Mouse (Mus musculus): ENCODE measurements around the gene Slc9a3r2. TPM values are rescaled to one million over a fixed set of nuclear protein-coding genes. Genes with fewer than 3 reads are reported as not detected.

Gene Slc9a3r2
- polyA plus RNA-seq, 1 experiment from 2014 or later: 36.7 TPM

- Histone ChIP-seq H3K4me3 (replicated peaks; ENCODE audit: low read depth, low read length) (no peak overlapping the region), H3K36me3 (ENCODE audit: control insufficient read depth, insufficient read depth, low read length) (peaks cover 98% of the 10 kb centered on the region), H3K4me1 (ENCODE audit: control insufficient read depth, insufficient read depth, low read length) (no peaks in the 10 kb centered on the region), H3K27me3 (ENCODE audit: control insufficient read depth, insufficient read depth, low read length) (no peaks in the 10 kb centered on the region), H3K9me3 (ENCODE audit: control insufficient read depth, low read length) (no peaks in the 10 kb centered on the region), H3K27ac (replicated peaks; ENCODE audit: low read depth, low read length) (no peak overlapping the region), H3K9ac (replicated peaks; ENCODE audit: low read length) (no peak overlapping the region), H3K4me2 (ENCODE audit: low read length) (no peak overlapping the region)
- WGBS: 92% methylated on average over 8 of the region's 8 CpGs
- DNase-seq (no peak), ATAC-seq (ENCODE audit: low FRiP score, low TSS enrichment) (no peak)
Observed at GRCm38 (mm10) chr17:24625472-24625871, 24.7 kb downstream of the Slc9a3r2 start.

- Histone ChIP-seq H3K36me3 (ENCODE audit: control insufficient read depth, insufficient read depth, low read length) (peaks cover 94% of the 10 kb centered on the region), H3K4me3 (replicated peaks; ENCODE audit: low read depth, low read length) (no peak overlapping the region), H3K27ac (replicated peaks; ENCODE audit: low read depth, low read length) (no peak overlapping the region), H3K4me2 (ENCODE audit: low read length) (no peak overlapping the region), H3K27me3 (ENCODE audit: control insufficient read depth, insufficient read depth, low read length) (no peaks in the 10 kb centered on the region), H3K9me3 (ENCODE audit: control insufficient read depth, low read length) (no peaks in the 10 kb centered on the region), H3K9ac (replicated peaks; ENCODE audit: low read length) (no peak overlapping the region), H3K4me1 (ENCODE audit: control insufficient read depth, insufficient read depth, low read length) (no peaks in the 10 kb centered on the region)
- WGBS: 91% methylated on average over 14 of the region's 14 CpGs
- ATAC-seq (ENCODE audit: low FRiP score, low TSS enrichment) (no peak), DNase-seq (no peak)
Observed at GRCm38 (mm10) chr17:24617561-24618194, 32.4 kb downstream of the Slc9a3r2 start.

GRCm38 (mm10) chr17:24610711-24611110, 39.4 kb downstream of the Slc9a3r2 start:
- WGBS: 95% methylated on average over 2 of the region's 2 CpGs
- Histone ChIP-seq H3K4me1 (ENCODE audit: control insufficient read depth, insufficient read depth, low read length) (no peaks in the 10 kb centered on the region), H3K9ac (replicated peaks; ENCODE audit: low read length) (no peak overlapping the region), H3K9me3 (ENCODE audit: control insufficient read depth, low read length) (no peaks in the 10 kb centered on the region), H3K36me3 (ENCODE audit: control insufficient read depth, insufficient read depth, low read length) (peaks cover 76% of the 10 kb centered on the region), H3K27me3 (ENCODE audit: control insufficient read depth, insufficient read depth, low read length) (no peaks in the 10 kb centered on the region), H3K4me3 (replicated peaks; ENCODE audit: low read depth, low read length) (no peak overlapping the region), H3K27ac (replicated peaks; ENCODE audit: low read depth, low read length) (no peak overlapping the region), H3K4me2 (ENCODE audit: low read length) (no peak overlapping the region)
- DNase-seq (no peak), ATAC-seq (ENCODE audit: low FRiP score, low TSS enrichment) (no peak)

- WGBS: 93% methylated on average over 8 of the region's 8 CpGs
Observed at GRCm38 (mm10) chr17:24608874-24609273, 41.3 kb downstream of the Slc9a3r2 start.

GRCm38 (mm10) chr17:24608370-24608769, 41.8 kb downstream of the Slc9a3r2 start:
- Histone ChIP-seq H3K4me3 (replicated peaks; ENCODE audit: low read depth, low read length) (no peak overlapping the region), H3K27ac (replicated peaks; ENCODE audit: low read depth, low read length) (no peak overlapping the region), H3K9ac (replicated peaks; ENCODE audit: low read length) (no peak overlapping the region), H3K4me2 (ENCODE audit: low read length) (no peak overlapping the region), H3K36me3 (ENCODE audit: control insufficient read depth, insufficient read depth, low read length) (peaks cover 75% of the 10 kb centered on the region), H3K27me3 (ENCODE audit: control insufficient read depth, insufficient read depth, low read length) (no peaks in the 10 kb centered on the region), H3K9me3 (ENCODE audit: control insufficient read depth, low read length) (no peaks in the 10 kb centered on the region), H3K4me1 (ENCODE audit: control insufficient read depth, insufficient read depth, low read length) (no peaks in the 10 kb centered on the region)
- WGBS: 95% methylated on average over 4 of the region's 4 CpGs
- no peak for DNase-seq
- no peak for ATAC-seq (ENCODE audit: low FRiP score, low TSS enrichment)

More at GRCm38 (mm10) chr17:24608874-24609273, 41.3 kb downstream of the Slc9a3r2 start:
- Histone ChIP-seq H3K27me3 (ENCODE audit: control insufficient read depth, insufficient read depth, low read length) (no peaks in the 10 kb centered on the region), H3K4me3 (replicated peaks; ENCODE audit: low read depth, low read length) (no peak overlapping the region), H3K9me3 (ENCODE audit: control insufficient read depth, low read length) (no peaks in the 10 kb centered on the region), H3K36me3 (ENCODE audit: control insufficient read depth, insufficient read depth, low read length) (peaks cover 76% of the 10 kb centered on the region), H3K4me1 (ENCODE audit: control insufficient read depth, insufficient read depth, low read length) (no peaks in the 10 kb centered on the region), H3K27ac (replicated peaks; ENCODE audit: low read depth, low read length) (no peak overlapping the region), H3K9ac (replicated peaks; ENCODE audit: low read length) (no peak overlapping the region), H3K4me2 (ENCODE audit: low read length) (no peak overlapping the region)
- ATAC-seq (ENCODE audit: low FRiP score, low TSS enrichment) (no peak), DNase-seq (no peak)

GRCm38 (mm10) chr17:24604557-24604956, 45.6 kb downstream of the Slc9a3r2 start:
- WGBS: 93% methylated on average over 3 of the region's 3 CpGs
- H3K27me3 ChIP-seq (ENCODE audit: control insufficient read depth, insufficient read depth, low read length): no peaks in the 10 kb centered on the region
- ATAC-seq (ENCODE audit: low FRiP score, low TSS enrichment): no peak

GRCm38 (mm10) chr17:24603961-24604360, 46.2 kb downstream of the Slc9a3r2 start:
- Histone ChIP-seq H3K4me2 (ENCODE audit: low read length) (no peak overlapping the region), H3K27ac (replicated peaks; ENCODE audit: low read depth, low read length) (no peak overlapping the region), H3K9ac (replicated peaks; ENCODE audit: low read length) (no peak overlapping the region), H3K4me1 (ENCODE audit: control insufficient read depth, insufficient read depth, low read length) (no peaks in the 10 kb centered on the region), H3K36me3 (ENCODE audit: control insufficient read depth, insufficient read depth, low read length) (peaks cover 99% of the 10 kb centered on the region), H3K4me3 (replicated peaks; ENCODE audit: low read depth, low read length) (no peak overlapping the region), H3K9me3 (ENCODE audit: control insufficient read depth, low read length) (no peaks in the 10 kb centered on the region), H3K27me3 (ENCODE audit: control insufficient read depth, insufficient read depth, low read length) (no peaks in the 10 kb centered on the region)
- ATAC-seq (ENCODE audit: low FRiP score, low TSS enrichment): no peak
- DNase-seq: no peak
- WGBS: 92% methylated on average over 8 of the region's 8 CpGs

More at GRCm38 (mm10) chr17:24604557-24604956, 45.6 kb downstream of the Slc9a3r2 start:
- Histone ChIP-seq H3K9ac (replicated peaks; ENCODE audit: low read length) (no peak overlapping the region), H3K36me3 (ENCODE audit: control insufficient read depth, insufficient read depth, low read length) (peaks cover 94% of the 10 kb centered on the region), H3K27ac (replicated peaks; ENCODE audit: low read depth, low read length) (no peak overlapping the region), H3K4me3 (replicated peaks; ENCODE audit: low read depth, low read length) (no peak overlapping the region), H3K4me2 (ENCODE audit: low read length) (no peak overlapping the region), H3K9me3 (ENCODE audit: control insufficient read depth, low read length) (no peaks in the 10 kb centered on the region), H3K4me1 (ENCODE audit: control insufficient read depth, insufficient read depth, low read length) (no peaks in the 10 kb centered on the region)
- no peak for DNase-seq

- Histone ChIP-seq H3K4me2 (ENCODE audit: low read length) (no peak overlapping the region), H3K36me3 (ENCODE audit: control insufficient read depth, insufficient read depth, low read length) (peaks cover 98% of the 10 kb centered on the region), H3K4me1 (ENCODE audit: control insufficient read depth, insufficient read depth, low read length) (no peaks in the 10 kb centered on the region), H3K9ac (replicated peaks; ENCODE audit: low read length) (no peak overlapping the region), H3K27ac (replicated peaks; ENCODE audit: low read depth, low read length) (no peak overlapping the region), H3K27me3 (ENCODE audit: control insufficient read depth, insufficient read depth, low read length) (no peaks in the 10 kb centered on the region), H3K9me3 (ENCODE audit: control insufficient read depth, low read length) (no peaks in the 10 kb centered on the region), H3K4me3 (replicated peaks; ENCODE audit: low read depth, low read length) (no peak overlapping the region)
- DNase-seq (no peak), ATAC-seq (ENCODE audit: low FRiP score, low TSS enrichment) (no peak)
- WGBS: 92% methylated on average over 4 of the region's 4 CpGs
Observed at GRCm38 (mm10) chr17:24600502-24600901, 49.6 kb downstream of the Slc9a3r2 start.

- no peak overlapping the region for H3K27ac ChIP-seq (replicated peaks; ENCODE audit: low read depth, low read length)
- H3K9me3 ChIP-seq (ENCODE audit: control insufficient read depth, low read length): no peaks in the 10 kb centered on the region
- ATAC-seq (ENCODE audit: low FRiP score, low TSS enrichment) (no peak), DNase-seq (no peak)
- no peaks in the 10 kb centered on the region for H3K27me3 ChIP-seq (ENCODE audit: control insufficient read depth, insufficient read depth, low read length)
- H3K36me3 ChIP-seq (ENCODE audit: control insufficient read depth, insufficient read depth, low read length): peaks cover 99% of the 10 kb centered on the region
- H3K4me1 ChIP-seq (ENCODE audit: control insufficient read depth, insufficient read depth, low read length): no peaks in the 10 kb centered on the region
- no peak overlapping the region for H3K4me2 ChIP-seq (ENCODE audit: low read length)
- H3K4me3 ChIP-seq (replicated peaks; ENCODE audit: low read depth, low read length): no peak overlapping the region
- WGBS: 92% methylated on average over 3 of the region's 3 CpGs
- no peak overlapping the region for H3K9ac ChIP-seq (replicated peaks; ENCODE audit: low read length)
Observed at GRCm38 (mm10) chr17:24597989-24598388, 52.1 kb downstream of the Slc9a3r2 start.

Measured in midbrain, embryonic 14.5 days (tissue).